Mouse (Mus musculus) kidney, postnatal 0 days (tissue): ENCODE results near the gene Atp6v0a4. TPM values are rescaled to one million over a fixed set of nuclear protein-coding genes. Genes with fewer than 3 reads are reported as not detected.
A peak's percentile ranks its signal among the peaks of the same experiment; 100 is the strongest.

Experiments
- ATAC-seq: fragments of 200-750 bp; cut with Nextera tagmentation; replicated peaks from 2 replicates; pipeline ENCODE4 v1.8.0; 2017; ENCODE audit warnings: low read depth, moderate number of reproducible peaks, moderate TSS enrichment, moderate library complexity; ENCODE audit not compliant: low FRiP score
- DNase-seq: peaks from one replicate; pipeline ENCODE4 v3.0.0-alpha.2; 2016; ENCODE audit warnings: low spot score
- H3K27ac ChIP-seq: fragments of 300-500 bp; sonication (generic); 2 replicates; pipeline ENCODE4 v1.5.1; 2014; ENCODE audit warnings: mild to moderate bottlenecking
- H3K27me3 ChIP-seq: fragments of 300-500 bp; sonication (generic); 2 replicates; pipeline ENCODE4 v1.6.1; 2014; ENCODE audit warnings: low read length, mixed read lengths; ENCODE audit not compliant: insufficient read depth
- H3K36me3 ChIP-seq: fragments of 300-500 bp; sonication (generic); 2 replicates; pipeline ENCODE4 v1.6.1; 2014; ENCODE audit warnings: low read length, mixed read lengths; ENCODE audit not compliant: insufficient read depth
- H3K4me1 ChIP-seq: fragments of 300-500 bp; sonication (generic); replicated peaks from 2 replicates; pipeline ENCODE4 v1.6.1; 2014; ENCODE audit warnings: antibody characterized with exemption, low read length, mixed read lengths; ENCODE audit not compliant: insufficient read depth
- H3K4me2 ChIP-seq: fragments of 300-500 bp; sonication (generic); 2 replicates; pipeline ENCODE4 v1.6.1; 2014; ENCODE audit warnings: mild to moderate bottlenecking, low read length, moderate library complexity, mixed read lengths
- H3K4me3 ChIP-seq: fragments of 300-500 bp; sonication (generic); replicated peaks from 2 replicates; pipeline ENCODE4 v1.5.1; 2014; ENCODE audit warnings: low read depth, low read length
- H3K9ac ChIP-seq: fragments of 300-500 bp; sonication (generic); 2 replicates; pipeline ENCODE4 v1.6.1; 2014; ENCODE audit warnings: low read depth, low read length
- H3K9me3 ChIP-seq: fragments of 300-500 bp; sonication (generic); replicated peaks from 2 replicates; pipeline ENCODE4 v1.6.1; 2016; ENCODE audit warnings: low read length, inconsistent platforms, mixed read lengths
- CTCF ChIP-seq: IDR thresholded peaks from 2 replicates; pipeline ENCODE4 v1.5.1; 2016; ENCODE audit warnings: antibody characterized with exemption, low read depth, mild to moderate bottlenecking, moderate library complexity
- WGBS: fragments of 180-500 bp; shearing (Covaris S2); extraction: QIAGEN DNeasy Blood & Tissue Kit; methylation state at CpG from one replicate; pipeline ENCODE4 v1.1.7; 2014; 5-methylcytosine and 5-hydroxymethylcytosine counted together
- polyA plus RNA-seq: library from polyadenylated mRNA; unstranded; fragments of >200 nt; fragmentation: Nextera tagmentation; extraction: Ambion mirVana; gene quantifications from 2 replicates; pipeline ENCODE4 v1.2.1, GENCODE M21; 2015

The Atp6v0a4 gene
- polyA plus RNA-seq, 1 experiment from 2014 or later = 37.9 TPM

GRCm38 (mm10) chr6:38159576-38159975 lies 35.2 kb upstream of the Atp6v0a4 start:
- no peak overlapping the region for H3K9ac ChIP-seq
- DNase-seq (no peak), ATAC-seq (no peak)
- no peak overlapping the region for H3K4me2 ChIP-seq
- TF ChIP-seq CTCF = no peak
- no peaks in the 10 kb centered on the region for H3K4me1 ChIP-seq
- no peaks in the 10 kb centered on the region for H3K27me3 ChIP-seq
- no peak overlapping the region for H3K27ac ChIP-seq
- 83% methylated on average over 4 of the region's 4 CpGs for WGBS
- H3K9me3 ChIP-seq = no peaks in the 10 kb centered on the region
- peaks cover 4% of the 10 kb centered on the region; the same call in 1 of the 2 replicates for H3K36me3 ChIP-seq
- no peak overlapping the region for H3K4me3 ChIP-seq

GRCm38 (mm10) chr6:38157925-38158324 lies 33.5 kb upstream of the Atp6v0a4 start:
- H3K9me3 ChIP-seq = no peaks in the 10 kb centered on the region
- WGBS = 82% methylated on average over 16 of the region's 16 CpGs
- no peaks in the 10 kb centered on the region for H3K4me1 ChIP-seq
- DNase-seq (no peak), ATAC-seq (no peak)
- H3K4me3 ChIP-seq = no peak overlapping the region
- H3K27ac ChIP-seq = no peak overlapping the region
- H3K27me3 ChIP-seq = no peaks in the 10 kb centered on the region
- 0 out of 2 replicates have a peak overlapping the region, but pooled peaks have one; percentile 9 for H3K9ac ChIP-seq
- H3K4me2 ChIP-seq = no peak overlapping the region
- H3K36me3 ChIP-seq = no peaks in the 10 kb centered on the region
- TF ChIP-seq CTCF = no peak

DNA sequence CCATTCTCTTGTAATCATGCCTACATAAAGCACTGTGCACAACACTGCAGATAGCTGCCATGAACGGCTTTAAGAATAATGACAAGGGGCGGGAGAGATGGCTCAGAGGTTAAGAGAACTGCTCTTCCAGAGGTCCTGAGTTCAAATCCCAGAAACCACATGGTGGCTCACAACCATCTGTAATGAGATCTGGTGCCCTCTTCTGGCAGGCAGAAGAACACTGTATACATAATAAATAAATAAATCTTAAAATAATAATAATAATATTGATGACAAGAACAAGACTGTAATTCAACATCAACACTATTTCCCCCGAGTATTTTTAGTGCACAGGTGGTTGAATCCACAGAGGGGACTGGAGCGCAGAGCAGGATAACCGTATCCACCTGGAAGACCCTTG lies 31.8 kb upstream of the Atp6v0a4 start:
- no peak overlapping the region for H3K27ac ChIP-seq
- DNase-seq (no peak), ATAC-seq (no peak)
- H3K4me3 ChIP-seq = no peak overlapping the region
- no peak overlapping the region for H3K4me2 ChIP-seq
- no peaks in the 10 kb centered on the region for H3K36me3 ChIP-seq
- no peaks in the 10 kb centered on the region for H3K4me1 ChIP-seq
- H3K9ac ChIP-seq = no peak overlapping the region
- TF ChIP-seq CTCF = peak; percentile 55
- WGBS = 88% methylated on average over 5 of the region's 5 CpGs
- no peaks in the 10 kb centered on the region for H3K9me3 ChIP-seq
- H3K27me3 ChIP-seq = no peaks in the 10 kb centered on the region

DNA sequence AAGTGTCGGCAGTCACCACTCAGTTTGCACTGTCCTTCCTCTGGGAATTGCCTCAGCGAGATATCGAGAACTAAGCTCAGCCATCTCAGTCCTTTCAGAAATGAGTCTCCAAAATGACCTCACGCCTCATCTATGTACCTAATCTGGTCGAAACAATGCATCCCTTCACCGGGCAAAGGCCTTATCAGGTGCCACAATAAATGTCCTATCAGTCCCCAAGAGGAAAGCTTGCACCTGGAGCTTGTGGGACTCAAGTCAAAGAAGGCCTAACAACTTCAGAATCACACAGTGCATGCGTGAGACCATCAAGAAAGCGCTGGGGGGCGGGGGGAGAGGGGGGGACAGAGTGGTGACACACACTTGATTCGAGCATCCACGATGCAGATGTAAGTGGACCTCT lies 27.9 kb upstream of the Atp6v0a4 start:
- Histone ChIP-seq H3K9me3 (no peaks in the 10 kb centered on the region), H3K4me2 (no peak overlapping the region), H3K27ac (no peak overlapping the region), H3K9ac (no peak overlapping the region), H3K27me3 (no peaks in the 10 kb centered on the region), H3K36me3 (0 out of 2 replicates have a peak, but pooled peaks cover 10% of the 10 kb centered on the region), H3K4me1 (no peaks in the 10 kb centered on the region), H3K4me3 (no peak overlapping the region)
- TF ChIP-seq CTCF = no peak
- ATAC-seq = no peak
- WGBS = 88% methylated on average over 11 of the region's 11 CpGs
- DNase-seq = no peak

GRCm38 (mm10) chr6:38149483-38149882 lies 25.1 kb upstream of the Atp6v0a4 start:
- TF ChIP-seq CTCF = no peak
- DNase-seq (no peak), ATAC-seq (no peak)
- no peak overlapping the region for H3K9ac ChIP-seq
- 91% methylated on average over 19 of the region's 19 CpGs for WGBS
- H3K4me3 ChIP-seq = no peak overlapping the region
- H3K4me1 ChIP-seq = 0 out of 2 replicates have a peak, but pooled peaks cover 11% of the 10 kb centered on the region
- no peak overlapping the region for H3K27ac ChIP-seq
- H3K36me3 ChIP-seq = 0 out of 2 replicates have a peak, but pooled peaks cover 10% of the 10 kb centered on the region
- no peaks in the 10 kb centered on the region for H3K9me3 ChIP-seq
- no peaks in the 10 kb centered on the region for H3K27me3 ChIP-seq
- H3K4me2 ChIP-seq = no peak overlapping the region

DNA sequence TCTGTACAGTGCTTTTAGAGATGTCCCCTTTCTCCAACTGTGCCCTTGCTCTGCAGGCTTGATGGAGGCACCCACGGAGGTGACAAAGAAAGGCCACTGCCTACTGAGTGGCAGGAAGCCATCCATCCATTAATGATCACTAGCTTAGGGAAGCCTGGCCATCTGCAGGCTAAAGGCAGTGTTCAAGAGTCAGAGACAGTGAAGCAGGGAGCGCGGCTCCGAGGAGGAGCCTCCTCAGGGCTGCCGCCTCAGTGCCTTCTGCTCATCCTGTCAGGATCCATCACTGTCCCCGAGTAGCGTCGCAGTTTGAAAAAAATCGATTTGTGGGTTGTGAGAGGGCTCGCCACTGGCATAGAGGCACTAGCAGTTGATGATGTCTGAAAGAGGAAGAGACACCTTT lies 24.2 kb upstream of the Atp6v0a4 start:
- 89% methylated on average over 10 of the region's 10 CpGs for WGBS
- no peak overlapping the region for H3K27ac ChIP-seq

DNA sequence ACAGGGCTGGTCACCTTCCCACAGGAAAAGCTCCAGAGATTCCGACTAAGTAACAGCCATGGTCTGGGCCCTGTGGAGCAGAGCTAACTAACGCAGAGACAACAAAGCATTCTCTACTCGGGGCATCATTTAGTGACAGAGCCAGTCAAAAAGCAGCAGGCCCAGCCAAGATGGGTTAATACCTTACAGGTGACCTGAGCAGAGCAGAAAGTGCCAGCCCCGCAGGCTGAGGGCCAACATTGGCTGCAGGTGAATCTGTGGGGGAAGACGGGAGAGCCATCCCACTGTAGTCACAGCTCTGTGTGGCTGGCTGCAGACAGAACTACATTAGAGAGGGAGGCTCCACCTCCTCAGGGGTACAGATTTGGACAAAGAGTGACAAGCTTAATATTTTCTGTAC lies 22.9 kb upstream of the Atp6v0a4 start:
- H3K27me3 ChIP-seq = no peaks in the 10 kb centered on the region
- DNase-seq = no peak
- H3K4me1 ChIP-seq = peaks cover 21% of the 10 kb centered on the region; the same call in 1 of the 2 replicates
- no peak overlapping the region for H3K4me2 ChIP-seq
- 80% methylated on average over 5 of the region's 5 CpGs for WGBS
- H3K4me3 ChIP-seq = no peak overlapping the region
- H3K36me3 ChIP-seq = peaks cover 13% of the 10 kb centered on the region; the same call in 1 of the 2 replicates
- ATAC-seq = no peak
- no peak overlapping the region for H3K9ac ChIP-seq
- H3K27ac ChIP-seq = 0 out of 2 replicates have a peak overlapping the region, but pooled peaks have one; percentile 15
- H3K9me3 ChIP-seq = no peaks in the 10 kb centered on the region
- TF ChIP-seq CTCF = no peak

More for the DNA sequence above, 24.2 kb upstream of the Atp6v0a4 start:
- no peak for DNase-seq
- no peak for ATAC-seq
- H3K4me2 ChIP-seq = no peak overlapping the region
- H3K4me3 ChIP-seq = no peak overlapping the region
- no peaks in the 10 kb centered on the region for H3K9me3 ChIP-seq
- H3K36me3 ChIP-seq = 0 out of 2 replicates have a peak, but pooled peaks cover 10% of the 10 kb centered on the region
- no peak for TF ChIP-seq CTCF
- H3K9ac ChIP-seq = no peak overlapping the region
- H3K27me3 ChIP-seq = no peaks in the 10 kb centered on the region
- H3K4me1 ChIP-seq = peaks cover 19% of the 10 kb centered on the region; the same call in 1 of the 2 replicates
